Mouse (Mus musculus): ENCODE measurements around the gene Msi2.

DNA sequence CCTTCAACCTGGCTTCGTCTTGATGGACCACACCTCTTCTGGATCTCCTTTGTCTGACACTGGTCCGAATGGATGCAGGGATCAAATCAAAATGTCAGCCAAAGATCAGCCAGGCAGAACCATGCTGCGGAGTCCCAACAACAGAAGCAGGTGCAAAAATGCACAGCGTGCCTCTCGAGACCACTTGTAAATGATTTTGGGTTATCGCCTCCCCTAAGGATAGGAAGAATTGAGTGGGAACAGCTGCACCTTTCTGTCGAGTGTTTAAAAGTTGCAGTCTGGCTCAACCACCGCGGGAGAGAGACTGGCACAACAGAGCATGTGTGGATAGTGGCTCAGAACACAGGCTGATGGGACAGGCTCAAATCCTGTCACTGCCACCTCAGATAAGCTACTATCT, 361.0 kb downstream of the Msi2 start:
- TF ChIP-seq CTCF (IDR thresholded peaks at IDR 0.05; ENCODE audit: low read depth, low read length), result no peak
- TF ChIP-seq POLR2A (IDR thresholded peaks at IDR 0.05; ENCODE audit: extremely low read depth, insufficient read depth, low read length), result no peak
